Mouse (Mus musculus) neural tube, embryonic 12.5 days (tissue): ENCODE measurements around the gene Ccdc149. TPM values are rescaled to one million over a fixed set of nuclear protein-coding genes. Genes with fewer than 3 reads are reported as not detected.
A peak's percentile ranks its signal among the peaks of the same experiment; 100 is the strongest.

Source experiments
- ATAC-seq: fragments of 200-750 bp; cut with Nextera tagmentation; 2 replicates; pipeline ENCODE4 v1.8.0; 2017; ENCODE audit warnings: low read depth, mild to moderate bottlenecking, moderate TSS enrichment, moderate library complexity; ENCODE audit not compliant: low FRiP score
- H3K27ac ChIP-seq: fragments of 300-500 bp; sonication (generic); 2 replicates; pipeline ENCODE4 v1.5.1; 2016
- H3K27me3 ChIP-seq: fragments of 300-500 bp; sonication (generic); replicated peaks from 2 replicates; pipeline ENCODE4 v1.6.1; 2016; ENCODE audit warnings: mild to moderate bottlenecking
- H3K36me3 ChIP-seq: fragments of 300-500 bp; sonication (generic); 2 replicates; pipeline ENCODE4 v1.6.1; 2016; ENCODE audit warnings: mild to moderate bottlenecking
- H3K4me1 ChIP-seq: fragments of 300-500 bp; sonication (generic); 2 replicates; pipeline ENCODE4 v1.6.1; 2016
- H3K4me2 ChIP-seq: fragments of 300-500 bp; sonication (generic); replicated peaks from 2 replicates; pipeline ENCODE4 v1.6.1; 2016; ENCODE audit warnings: mild to moderate bottlenecking
- H3K4me3 ChIP-seq: fragments of 300-500 bp; sonication (generic); 2 replicates; pipeline ENCODE4 v1.5.1; 2016
- H3K9ac ChIP-seq: fragments of 300-500 bp; sonication (generic); 2 replicates; pipeline ENCODE4 v1.6.1; 2016; ENCODE audit warnings: mild to moderate bottlenecking
- H3K9me3 ChIP-seq: fragments of 300-500 bp; sonication (generic); 2 replicates; pipeline ENCODE4 v1.6.1; 2016; ENCODE audit warnings: mild to moderate bottlenecking
- WGBS: fragments of 180-500 bp; shearing (Covaris S2); methylation state at CpG from one replicate; pipeline ENCODE4 v1.1.7; 2016; 5-methylcytosine and 5-hydroxymethylcytosine counted together
- polyA plus RNA-seq: library from polyadenylated mRNA; unstranded; fragments of >200 nt; fragmentation: Nextera tagmentation; extraction: Ambion mirVana; gene quantifications from 2 replicates; pipeline ENCODE4 v1.2.1, GENCODE M21; 2016

The Ccdc149 gene
- polyA plus RNA-seq, 1 experiment from 2014 or later: 4.8 TPM

DNA sequence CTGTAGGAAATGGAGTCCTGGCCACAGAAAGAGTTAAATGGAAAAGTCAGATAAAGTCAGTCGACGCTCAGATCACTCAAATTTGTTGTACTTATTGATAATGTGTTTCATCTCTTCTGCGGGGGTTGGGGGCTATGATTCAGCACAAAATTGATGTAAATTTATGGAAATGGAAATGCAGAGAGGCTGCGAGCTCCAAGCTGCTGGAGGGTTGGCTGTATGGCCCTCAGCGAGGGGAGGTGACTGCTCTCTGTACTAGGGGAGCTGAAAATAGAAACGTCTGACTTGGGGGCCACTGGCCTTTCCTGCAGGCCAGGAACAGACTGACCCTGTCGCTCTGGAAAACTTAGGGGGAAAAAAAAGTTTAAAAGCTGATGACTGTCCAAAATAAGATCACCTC, 5.5 kb upstream of the Ccdc149 start:
- ATAC-seq: peak; percentile 58
- H3K4me2 ChIP-seq: peak overlapping the region; percentile 78
- H3K4me3 ChIP-seq: peak overlapping the region; percentile 37
- WGBS: 10% methylated on average over 7 of the region's 7 CpGs
- H3K27ac ChIP-seq: no peak overlapping the region
- H3K9ac ChIP-seq: peak overlapping the region; percentile 58
- no peaks in the 10 kb centered on the region for H3K36me3 ChIP-seq
- peaks cover 13% of the 10 kb centered on the region; the same call in 1 of the 2 replicates for H3K4me1 ChIP-seq
- peaks cover 3% of the 10 kb centered on the region; the same call in 1 of the 2 replicates for H3K9me3 ChIP-seq
- no peaks in the 10 kb centered on the region for H3K27me3 ChIP-seq

DNA sequence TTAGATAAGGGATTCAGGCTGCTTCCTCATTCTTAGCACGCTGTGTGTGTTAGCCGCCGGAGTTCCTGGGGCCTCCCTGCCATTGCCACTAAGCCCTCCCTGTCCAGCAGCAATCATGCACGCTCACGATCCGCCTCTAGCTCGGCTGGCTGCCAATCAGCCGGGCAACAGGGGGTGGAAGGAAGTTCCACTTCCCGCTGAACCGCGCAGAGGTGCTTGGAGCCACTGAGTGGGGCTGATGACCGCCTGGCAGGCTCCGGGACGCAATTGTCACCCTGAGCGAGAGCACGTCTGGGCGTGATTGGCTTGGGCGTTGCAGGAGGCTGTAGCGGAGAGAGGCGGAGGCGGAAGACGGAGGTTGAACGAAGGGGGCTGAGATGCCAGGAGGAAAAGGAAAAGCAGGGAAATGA, 5.0 kb upstream of the Ccdc149 start:
- under 1% methylated on average over 23 of the region's 23 CpGs for WGBS
- Histone ChIP-seq H3K4me3 (peak overlapping the region; percentile 37), H3K36me3 (no peaks in the 10 kb centered on the region), H3K4me1 (peaks cover 17% of the 10 kb centered on the region), H3K27ac (peak overlapping the region; percentile 20; the same call in 1 of the 2 replicates), H3K9ac (peak overlapping the region; percentile 58), H3K9me3 (peaks cover 3% of the 10 kb centered on the region; the same call in 1 of the 2 replicates), H3K4me2 (peak overlapping the region; percentile 78), H3K27me3 (no peaks in the 10 kb centered on the region)
- ATAC-seq: peak; percentile 89

- Histone ChIP-seq H3K9ac (no peak overlapping the region), H3K4me1 (peaks cover 18% of the 10 kb centered on the region), H3K4me2 (no peak overlapping the region), H3K27ac (no peak overlapping the region), H3K4me3 (no peak overlapping the region), H3K27me3 (no peaks in the 10 kb centered on the region), H3K9me3 (peaks cover 3% of the 10 kb centered on the region; the same call in 1 of the 2 replicates), H3K36me3 (no peaks in the 10 kb centered on the region)
- no peak for ATAC-seq
- 86% methylated on average over 7 of the region's 7 CpGs for WGBS
Measured at GRCm38 (mm10) chr5:52473988-52474387, 2.7 kb upstream of the Ccdc149 start.

DNA sequence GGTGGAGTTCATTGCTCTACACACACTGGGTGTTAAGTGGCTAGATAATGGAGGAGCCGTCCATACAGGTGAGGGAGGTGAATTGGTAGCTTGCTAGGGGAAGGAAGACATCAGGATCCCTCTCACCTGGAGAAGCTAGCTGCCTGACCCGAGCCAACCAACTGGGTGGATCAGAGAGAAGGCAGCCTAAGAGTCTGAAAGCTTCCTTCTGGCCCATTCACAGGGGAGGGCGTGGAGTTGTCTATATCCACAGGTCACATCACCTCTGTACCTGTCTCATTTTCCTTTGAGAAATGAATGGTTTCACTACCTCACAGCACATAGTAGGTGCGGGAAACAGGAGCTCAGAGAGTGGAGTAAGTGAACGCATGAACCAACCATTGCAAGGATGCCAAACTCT, 770 bp downstream of the Ccdc149 start:
- H3K27me3 ChIP-seq: no peaks in the 10 kb centered on the region
- no peak overlapping the region for H3K27ac ChIP-seq
- H3K4me2 ChIP-seq: peak overlapping the region; percentile 93
- peak overlapping the region; percentile 77; the same call in 1 of the 2 replicates for H3K9ac ChIP-seq
- peaks cover 4% of the 10 kb centered on the region; the same call in 1 of the 2 replicates for H3K4me1 ChIP-seq
- H3K36me3 ChIP-seq: no peaks in the 10 kb centered on the region
- peak; percentile 35 for ATAC-seq
- WGBS: 50% methylated on average over 5 of the region's 5 CpGs
- no peaks in the 10 kb centered on the region for H3K9me3 ChIP-seq
- peak overlapping the region; percentile 67 for H3K4me3 ChIP-seq

GRCm38 (mm10) chr5:52467841-52468240, 3.5 kb downstream of the Ccdc149 start:
- Histone ChIP-seq H3K4me2 (no peak overlapping the region), H3K4me1 (peaks cover 4% of the 10 kb centered on the region; the same call in 1 of the 2 replicates), H3K36me3 (no peaks in the 10 kb centered on the region), H3K4me3 (no peak overlapping the region), H3K9ac (no peak overlapping the region), H3K27ac (no peak overlapping the region), H3K27me3 (no peaks in the 10 kb centered on the region), H3K9me3 (peaks cover 3% of the 10 kb centered on the region; the same call in 1 of the 2 replicates)
- no peak for ATAC-seq
- WGBS: 88% methylated on average over 3 of the region's 3 CpGs

GRCm38 (mm10) chr5:52462447-52462846, 8.9 kb downstream of the Ccdc149 start:
- Histone ChIP-seq H3K4me1 (no peaks in the 10 kb centered on the region), H3K9me3 (peaks cover 3% of the 10 kb centered on the region; the same call in 1 of the 2 replicates), H3K27me3 (no peaks in the 10 kb centered on the region), H3K36me3 (no peaks in the 10 kb centered on the region), H3K4me2 (no peak overlapping the region), H3K9ac (no peak overlapping the region), H3K4me3 (no peak overlapping the region), H3K27ac (no peak overlapping the region)
- no peak for ATAC-seq
- WGBS: 82% methylated on average over 2 of the region's 2 CpGs

GRCm38 (mm10) chr5:52461434-52462124, 9.7 kb downstream of the Ccdc149 start:
- no peak overlapping the region for H3K9ac ChIP-seq
- ATAC-seq: no peak
- H3K4me1 ChIP-seq: no peaks in the 10 kb centered on the region
- 76% methylated on average over 6 of the region's 6 CpGs for WGBS
- H3K4me3 ChIP-seq: no peak overlapping the region
- no peaks in the 10 kb centered on the region for H3K36me3 ChIP-seq
- H3K9me3 ChIP-seq: peaks cover 3% of the 10 kb centered on the region; the same call in 1 of the 2 replicates
- H3K27me3 ChIP-seq: no peaks in the 10 kb centered on the region
- no peak overlapping the region for H3K4me2 ChIP-seq
- no peak overlapping the region for H3K27ac ChIP-seq

GRCm38 (mm10) chr5:52459308-52459707, 12.0 kb downstream of the Ccdc149 start:
- H3K27me3 ChIP-seq: no peaks in the 10 kb centered on the region
- no peak overlapping the region for H3K27ac ChIP-seq
- no peak for ATAC-seq
- H3K4me1 ChIP-seq: no peaks in the 10 kb centered on the region
- no peaks in the 10 kb centered on the region for H3K36me3 ChIP-seq
- H3K9ac ChIP-seq: no peak overlapping the region
- 87% methylated on average over 4 of the region's 4 CpGs for WGBS
- no peaks in the 10 kb centered on the region for H3K9me3 ChIP-seq
- H3K4me3 ChIP-seq: no peak overlapping the region
- no peak overlapping the region for H3K4me2 ChIP-seq

DNA sequence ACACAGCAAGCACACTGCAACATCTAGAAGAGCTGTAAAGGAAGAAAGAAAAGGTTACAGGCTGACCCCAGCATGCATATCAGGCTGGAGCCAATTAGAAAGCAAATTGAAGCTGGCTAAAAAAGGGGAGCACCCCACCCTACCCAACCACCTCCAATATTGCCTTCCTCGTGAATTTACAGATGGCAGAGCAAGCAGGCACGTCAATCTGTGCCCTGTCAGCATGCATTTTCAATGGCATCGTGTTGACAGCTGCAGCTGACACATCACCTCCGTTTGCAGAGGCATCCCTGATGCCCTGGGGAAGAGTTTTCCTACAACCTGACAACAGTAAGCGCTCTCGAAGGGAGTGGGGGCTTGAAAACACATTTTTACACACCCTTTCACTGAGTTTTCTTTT, 14.2 kb downstream of the Ccdc149 start:
- Histone ChIP-seq H3K4me3 (no peak overlapping the region), H3K36me3 (no peaks in the 10 kb centered on the region), H3K4me1 (no peaks in the 10 kb centered on the region), H3K4me2 (no peak overlapping the region), H3K27ac (no peak overlapping the region), H3K27me3 (no peaks in the 10 kb centered on the region), H3K9ac (no peak overlapping the region), H3K9me3 (no peaks in the 10 kb centered on the region)
- ATAC-seq: no peak
- 72% methylated on average over 6 of the region's 6 CpGs for WGBS

DNA sequence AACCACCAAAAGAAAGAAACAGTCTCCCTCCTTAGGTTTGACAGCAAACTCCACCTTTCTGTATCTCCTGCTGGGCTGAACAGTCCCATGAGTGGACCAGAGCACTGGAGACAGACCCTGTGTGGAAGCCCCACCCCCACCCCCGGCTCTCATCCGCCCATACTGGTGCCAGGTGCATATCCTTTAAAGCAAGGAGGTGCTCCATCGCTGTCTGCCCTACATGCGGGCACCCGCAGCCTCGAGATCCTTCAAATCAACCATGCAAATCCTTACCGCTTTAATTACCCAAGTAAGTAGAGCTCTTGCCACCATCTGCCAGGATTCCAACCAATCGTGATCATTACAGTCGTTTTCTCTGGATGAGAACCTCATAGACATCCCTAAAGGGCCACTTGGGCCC, 20.5 kb downstream of the Ccdc149 start:
- H3K36me3 ChIP-seq: no peaks in the 10 kb centered on the region
- H3K4me1 ChIP-seq: no peaks in the 10 kb centered on the region
- no peak overlapping the region for H3K4me3 ChIP-seq
- no peak overlapping the region for H3K4me2 ChIP-seq
- ATAC-seq: no peak
- no peak overlapping the region for H3K27ac ChIP-seq
- H3K9me3 ChIP-seq: no peaks in the 10 kb centered on the region
- no peak overlapping the region for H3K9ac ChIP-seq
- H3K27me3 ChIP-seq: no peaks in the 10 kb centered on the region
- WGBS: 80% methylated on average over 9 of the region's 9 CpGs

DNA sequence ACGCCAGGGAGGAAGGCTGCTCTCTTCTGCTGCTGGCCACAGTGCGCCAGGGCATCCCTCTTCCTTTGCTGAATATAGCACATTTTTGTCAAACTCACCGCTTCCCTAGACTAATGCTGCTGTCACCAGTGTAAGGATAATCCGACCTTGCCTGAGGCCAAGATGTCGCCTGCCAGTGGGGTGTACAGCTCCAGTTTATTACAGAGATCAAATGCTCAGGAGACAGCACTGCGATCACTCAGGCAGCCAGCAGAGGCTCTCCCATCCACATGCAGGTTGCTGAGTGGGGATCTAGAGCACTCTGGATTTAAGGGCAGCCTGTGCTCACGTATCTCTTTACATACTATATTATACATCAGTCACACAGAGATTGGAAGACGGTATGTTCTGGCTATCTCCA, 22.1 kb downstream of the Ccdc149 start:
- H3K27me3 ChIP-seq: no peaks in the 10 kb centered on the region
- no peak overlapping the region for H3K9ac ChIP-seq
- no peak for ATAC-seq
- 71% methylated on average over 8 of the region's 8 CpGs for WGBS
- H3K4me3 ChIP-seq: no peak overlapping the region
- no peaks in the 10 kb centered on the region for H3K36me3 ChIP-seq
- no peaks in the 10 kb centered on the region for H3K4me1 ChIP-seq
- H3K27ac ChIP-seq: no peak overlapping the region
- no peak overlapping the region for H3K4me2 ChIP-seq
- no peaks in the 10 kb centered on the region for H3K9me3 ChIP-seq

GRCm38 (mm10) chr5:52440278-52440677, 31.0 kb downstream of the Ccdc149 start:
- H3K9me3 ChIP-seq: peaks cover 11% of the 10 kb centered on the region
- H3K36me3 ChIP-seq: no peaks in the 10 kb centered on the region
- no peak for ATAC-seq
- WGBS: 41% methylated on average over 11 of the region's 11 CpGs
- H3K27ac ChIP-seq: no peak overlapping the region
- H3K4me1 ChIP-seq: no peaks in the 10 kb centered on the region
- no peaks in the 10 kb centered on the region for H3K27me3 ChIP-seq
- H3K4me2 ChIP-seq: peak overlapping the region; percentile 32
- no peak overlapping the region for H3K9ac ChIP-seq
- H3K4me3 ChIP-seq: no peak overlapping the region

DNA sequence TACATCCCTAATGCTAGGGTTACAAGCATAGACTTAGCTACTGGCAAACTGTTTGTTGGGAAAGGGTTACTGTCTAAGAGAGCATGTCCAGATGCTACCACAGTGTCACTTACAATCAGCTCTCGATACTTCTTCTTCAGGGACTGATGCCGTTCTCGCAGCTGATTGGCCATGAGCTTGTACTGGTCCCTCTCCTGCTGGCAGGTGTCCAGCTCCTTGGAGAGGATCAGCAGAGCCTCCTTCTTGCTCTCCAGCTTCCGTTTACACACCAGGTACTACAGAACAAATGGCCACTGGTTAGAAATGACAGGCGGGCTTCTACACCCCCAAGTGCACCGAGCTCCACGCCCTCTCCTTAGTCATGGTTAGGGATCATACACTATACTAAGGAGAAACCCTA, 32.4 kb downstream of the Ccdc149 start:
- H3K9ac ChIP-seq: no peak overlapping the region
- no peaks in the 10 kb centered on the region for H3K4me1 ChIP-seq
- no peak overlapping the region for H3K27ac ChIP-seq
- no peaks in the 10 kb centered on the region for H3K27me3 ChIP-seq
- H3K36me3 ChIP-seq: no peaks in the 10 kb centered on the region
- no peak overlapping the region for H3K4me2 ChIP-seq
- no peak overlapping the region for H3K4me3 ChIP-seq
- peaks cover 11% of the 10 kb centered on the region for H3K9me3 ChIP-seq
- whole genome bisulfite sequencing: 90% methylated on average over 7 of the region's 7 CpGs
- no peak for ATAC-seq
